Mouse (Mus musculus) forebrain, embryonic 15.5 days (tissue): ENCODE results near the gene Ahsa1. TPM values are rescaled to one million over a fixed set of nuclear protein-coding genes. Genes with fewer than 3 reads are reported as not detected.

Experiments used
- ATAC-seq: fragments of 200-750 bp; cut with Nextera tagmentation; replicated peaks from 2 replicates; pipeline ENCODE4 v1.8.0; 2017; ENCODE audit warnings: mild to moderate bottlenecking, moderate TSS enrichment, moderate library complexity
- H3K27ac ChIP-seq: fragments of 300-500 bp; sonication (generic); replicated peaks from 2 replicates; pipeline ENCODE4 v1.5.1; 2015; ENCODE audit warnings: mild to moderate bottlenecking, inconsistent platforms
- H3K27me3 ChIP-seq: fragments of 300-500 bp; sonication (generic); 2 replicates; pipeline ENCODE4 v1.6.1; 2015; ENCODE audit warnings: inconsistent platforms
- H3K36me3 ChIP-seq: fragments of 300-500 bp; sonication (generic); 2 replicates; pipeline ENCODE4 v1.6.1; 2015; ENCODE audit warnings: mild to moderate bottlenecking, inconsistent platforms
- H3K4me1 ChIP-seq: fragments of 300-500 bp; sonication (generic); 2 replicates; pipeline ENCODE4 v1.6.1; 2015; ENCODE audit warnings: inconsistent platforms
- H3K4me2 ChIP-seq: fragments of 300-500 bp; sonication (generic); replicated peaks from 2 replicates; pipeline ENCODE4 v1.6.1; 2015; ENCODE audit warnings: mild to moderate bottlenecking, inconsistent platforms
- H3K4me3 ChIP-seq: fragments of 300-500 bp; sonication (generic); 2 replicates; pipeline ENCODE4 v1.5.1; 2015; ENCODE audit warnings: mild to moderate bottlenecking, inconsistent platforms
- H3K9ac ChIP-seq: fragments of 300-500 bp; sonication (generic); replicated peaks from 2 replicates; pipeline ENCODE4 v1.6.1; 2015; ENCODE audit warnings: mild to moderate bottlenecking, inconsistent platforms
- H3K9me3 ChIP-seq: fragments of 300-500 bp; sonication (generic); 2 replicates; pipeline ENCODE4 v1.6.1; 2016; ENCODE audit warnings: inconsistent platforms
- WGBS: fragments of 180-500 bp; shearing (Covaris S2); methylation state at CpG from one replicate; pipeline ENCODE4 v1.1.7; 2015; ENCODE audit warnings: mixed read lengths; 5-methylcytosine and 5-hydroxymethylcytosine counted together
- microRNA-seq: library from miRNA; unstranded; fragments of <30 nt; microRNA quantifications from one replicate; pipeline ENCODE4, GENCODE M21; 2016
- polyA plus RNA-seq: library from polyadenylated mRNA; unstranded; fragments of >200 nt; fragmentation: Nextera tagmentation; extraction: Ambion mirVana; gene quantifications from 2 replicates; pipeline ENCODE4 v1.2.1, GENCODE M21; 2015

The Ahsa1 gene
- polyA plus RNA-seq, 1 experiment from 2014 or later: 226 TPM

GRCm38 (mm10) chr12:87319229-87319628 is 53.0 kb downstream of the Ahsa1 start:
- Histone ChIP-seq H3K36me3 (no peaks in the 10 kb centered on the region), H3K4me3 (no peak overlapping the region), H3K4me1 (no peaks in the 10 kb centered on the region), H3K4me2 (no peak overlapping the region), H3K27ac (no peak overlapping the region), H3K9ac (no peak overlapping the region), H3K27me3 (no peaks in the 10 kb centered on the region), H3K9me3 (no peaks in the 10 kb centered on the region)
- no peak for ATAC-seq
- WGBS: 92% methylated on average over 3 of the region's 3 CpGs

Small RNAs within 50 kb of the gene (microRNA-seq; reads per million reads assigned to microRNA genes)
- gene Gm47293: not detected

Other genes with a start within 250 kb of the Ahsa1 start
- gene Tmem63c, start 245.1 kb upstream of the Ahsa1 start, polyA plus RNA-seq: 5.7 and 7.0 TPM in 2 replicates
- 1.8 and 2.0 TPM in 2 replicates for gene Ngb, start 163.9 kb upstream of the Ahsa1 start, polyA plus RNA-seq
- 25.5 and 26.8 TPM in 2 replicates for gene Gstz1, start 119.3 kb upstream of the Ahsa1 start, polyA plus RNA-seq
- 12.5 and 12.8 TPM in 2 replicates for gene Pomt2, start 118.5 kb upstream of the Ahsa1 start, polyA plus RNA-seq
- 1.6 and 2.1 TPM in 2 replicates for gene Samd15, start 66.8 kb upstream of the Ahsa1 start, polyA plus RNA-seq
- gene Tmed8, start 66.0 kb upstream of the Ahsa1 start, polyA plus RNA-seq: 3.6 TPM in 2 replicates
- gene Noxred1, start 27.7 kb upstream of the Ahsa1 start, polyA plus RNA-seq: 0.92 and 1.2 TPM in 2 replicates
- gene Vipas39, start 223 bp upstream of the Ahsa1 start, polyA plus RNA-seq: 72.3 and 77.1 TPM in 2 replicates
- gene Ism2, start 33.2 kb downstream of the Ahsa1 start, polyA plus RNA-seq: 0.49 and 1.4 TPM in 2 replicates
- gene Sptlc2, start 121.9 kb downstream of the Ahsa1 start, polyA plus RNA-seq: 60.8 and 68.3 TPM in 2 replicates
- 249 and 275 TPM in 2 replicates for gene Slirp, start 177.4 kb downstream of the Ahsa1 start, polyA plus RNA-seq
- 51.3 and 52.1 TPM in 2 replicates for gene Alkbh1, start 177.5 kb downstream of the Ahsa1 start, polyA plus RNA-seq
- gene Snw1, start 205.8 kb downstream of the Ahsa1 start, polyA plus RNA-seq: 127 and 128 TPM in 2 replicates
- not detected in 2 replicates for gene Gm5788, start 228.2 kb downstream of the Ahsa1 start, polyA plus RNA-seq
- not detected in 2 replicates for gene Gm8300, start 247.8 kb downstream of the Ahsa1 start, polyA plus RNA-seq